Mouse (Mus musculus) myocyte (in vitro differentiated cells): Measurements from ENCODE around the gene Rpl29.

Experiments
- E2F4 ChIP-seq: IDR thresholded peaks from one replicate; pipeline ENCODE4 v1.6.1; 2011; ENCODE audit warnings: mild to moderate bottlenecking, control low read depth, moderate library complexity; ENCODE audit not compliant: insufficient read depth
- MYOD1 ChIP-seq, 3 experiments: IDR thresholded peaks; one replicate each; pipeline ENCODE4 v1.6.1; 2011; ENCODE audit warnings: control low read depth in 2 of 3, low read depth in 2 of 3, mild to moderate bottlenecking in 2 of 3, moderate library complexity in 1 of 3; ENCODE audit not compliant: insufficient read length in 2 of 3, control insufficient read depth in 1 of 3
- POLR2A ChIP-seq: IDR thresholded peaks from one replicate; pipeline ENCODE4 v1.6.1; 2011; ENCODE audit warnings: low read depth, mild to moderate bottlenecking, control low read depth, moderate library complexity; ENCODE audit not compliant: insufficient read length

- TF ChIP-seq E2F4 (no peak), POLR2A (no peak), MYOD1 (IDR thresholded peaks at IDR 0.05; ENCODE audit: control insufficient read depth in 1 of 3, insufficient read length in 2 of 3, low read depth in 2 of 3) (no peak)
Measured at GRCm38 (mm10) chr9:106451899-106452298, 22.6 kb downstream of the Rpl29 start.
